In the genomic region with DNA sequence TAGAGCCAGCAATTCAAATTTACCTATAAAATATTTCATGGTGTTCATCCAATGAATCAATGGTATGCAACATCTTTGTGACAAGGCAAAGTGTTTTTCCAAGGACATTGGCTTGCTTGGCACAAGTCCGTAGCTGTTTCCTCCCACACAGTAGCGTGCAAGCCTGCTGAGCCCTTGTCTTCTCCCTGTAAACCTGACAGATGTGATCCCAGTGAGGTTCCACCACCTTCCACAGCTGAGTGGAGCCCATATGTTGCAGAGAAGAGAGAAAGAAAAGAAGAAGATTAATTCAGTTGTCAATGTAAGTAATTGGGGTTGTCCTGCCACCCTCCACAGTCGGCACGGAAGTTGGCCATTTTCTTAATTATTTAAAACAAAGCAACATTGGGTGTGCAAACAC, we compare ENCODE assay signal across 27 mouse cellular contexts.
DNase-seq lines count a peak whose midpoint lies in the region; ATAC-seq and TF ChIP-seq lines count a peak whose summit lies in the region.
"Had no signal": no experiment of that assay in that cellular context is flagged by ENCODE, and none has a peak within 500 bp of the region (broad histone marks: within the 10 kb centered on the region; RNA-seq: fewer than 3 reads in every experiment).

No protein-coding gene starts in this region.

- H3K4me2 ChIP-seq in hindbrain, embryonic 14.5 days (replicated peaks), result no peak overlapping the region
- H3K4me2 ChIP-seq: heart, embryonic 11.5 days; intestine, embryonic 15.5 days; liver, embryonic 15.5 days; lung, embryonic 15.5 days; midbrain, embryonic 15.5 days had no signal

- ATAC-seq in hindbrain, embryonic 14.5 days (ENCODE audit: low FRiP score), result 0 out of 2 replicates have a peak, but pooled peaks have one; percentile 48
- ATAC-seq in megakaryocyte progenitor cell, adult 5-6 weeks (replicated peaks; ENCODE audit: poor library complexity), result no peak
- ATAC-seq: CD4-positive, CD25-positive, alpha-beta regulatory T cell, adult 4 months; forebrain, embryonic 16.5 days; intestine, embryonic 15.5 days; midbrain, embryonic 15.5 days had no signal

- H3K9ac ChIP-seq in hindbrain, embryonic 14.5 days, result no peak overlapping the region
- H3K9ac ChIP-seq: intestine, embryonic 15.5 days; liver, embryonic 15.5 days; lung, embryonic 15.5 days; midbrain, embryonic 15.5 days had no signal

- peak; percentile 1 for DNase-seq in cerebellum, adult 9-10 months
- DNase-seq in cerebellum, adult 8-10 months, result no peak
- DNase-seq in layer of hippocampus, adult 2 months (ENCODE audit: low spot score in 2 of 2), result no peak
- no peak for DNase-seq in layer of hippocampus, adult 8-10 months (ENCODE audit: low spot score in 2 of 2)
- peak; percentile 50 for DNase-seq in brain, adult 2 months (ENCODE audit: low read depth, low spot score)
- DNase-seq in hindbrain, embryonic 14.5 days (ENCODE audit: low spot score), result peak; percentile 28
- DNase-seq in retina, postnatal 1 day, result no peak
- DNase-seq: adrenal gland, postnatal 36 days; gastrocnemius, postnatal 14 days; heart, adult 11 months; kidney, postnatal 36 days; layer of hippocampus, adult 9-11 months; liver; lung, postnatal 36 days; right cerebral cortex, postnatal 25 days; spleen, adult 18-20 months; thymus, postnatal 14 days had no signal

- TF ChIP-seq CTCF in layer of hippocampus, adult 2 months (conservative IDR thresholded peaks at IDR 0.05), result no peak

- no peaks in the 10 kb centered on the region for H3K9me3 ChIP-seq in hindbrain, embryonic 14.5 days (ENCODE audit: control insufficient read depth, low read length)
- H3K9me3 ChIP-seq: forebrain, embryonic 10.5 days; intestine, embryonic 15.5 days; limb, embryonic 10.5 days; liver, embryonic 15.5 days; lung, embryonic 15.5 days; midbrain, embryonic 15.5 days had no signal

- H3K27ac ChIP-seq in layer of hippocampus, adult 2 months, result peak overlapping the region; percentile 19; the same call in 1 of the 2 replicates
- no peak overlapping the region for H3K27ac ChIP-seq in hindbrain, embryonic 14.5 days
- H3K27ac ChIP-seq: forebrain, embryonic 10.5 days; intestine, embryonic 15.5 days; limb, embryonic 10.5 days; liver, embryonic 15.5 days; lung, embryonic 15.5 days; midbrain, embryonic 15.5 days had no signal

- H3K4me3 ChIP-seq in layer of hippocampus, adult 2 months, result no peak overlapping the region
- H3K4me3 ChIP-seq in hindbrain, embryonic 14.5 days (replicated peaks; ENCODE audit: low read length), result no peak overlapping the region
- H3K4me3 ChIP-seq: forebrain, embryonic 10.5 days; intestine, embryonic 15.5 days; limb, embryonic 10.5 days; liver, embryonic 15.5 days; lung, embryonic 15.5 days; midbrain, embryonic 15.5 days had no signal

- no peaks in the 10 kb centered on the region for H3K36me3 ChIP-seq in hindbrain, embryonic 14.5 days (replicated peaks; ENCODE audit: control insufficient read depth, insufficient read depth)
- H3K36me3 ChIP-seq: forebrain, embryonic 10.5 days; intestine, embryonic 15.5 days; limb, embryonic 10.5 days; liver, embryonic 15.5 days; lung, embryonic 15.5 days; midbrain, embryonic 15.5 days had no signal

- 48% methylated on average over 4 of the region's 4 CpGs for WGBS in hindbrain, embryonic 14.5 days

- no peaks in the 10 kb centered on the region for H3K4me1 ChIP-seq in hindbrain, embryonic 14.5 days (replicated peaks; ENCODE audit: control insufficient read depth, insufficient read depth, low read length)
- H3K4me1 ChIP-seq: intestine, embryonic 15.5 days; limb, embryonic 10.5 days; liver, embryonic 15.5 days; lung, embryonic 15.5 days; midbrain, embryonic 15.5 days had no signal

- H3K27me3 ChIP-seq in hindbrain, embryonic 14.5 days (ENCODE audit: control insufficient read depth, insufficient read depth, low read length), result no peaks in the 10 kb centered on the region
- H3K27me3 ChIP-seq: intestine, embryonic 15.5 days; liver, embryonic 15.5 days; lung, embryonic 15.5 days; midbrain, embryonic 15.5 days had no signal

Comparison
In these comparisons a context has a peak if more than half of its experiments do, and no peak if none do; other contexts are left out.
1. DNase-seq: peak in cerebellum, adult 9-10 months (single experiment), brain, adult 2 months (single experiment) and hindbrain, embryonic 14.5 days (single experiment); none in cerebellum, adult 8-10 months (single experiment), layer of hippocampus, adult 2 months (0 of 2), layer of hippocampus, adult 8-10 months (0 of 2) and retina, postnatal 1 day (single experiment).